Mouse (Mus musculus): ENCODE measurements around the gene Nrsn2. TPM values are rescaled to one million over a fixed set of nuclear protein-coding genes. Genes with fewer than 3 reads are reported as not detected.

Nrsn2 gene
- polyA plus RNA-seq, 1 experiment = not detected

GRCm38 (mm10) chr2:152359616-152360015 lies 16.8 kb downstream of the Nrsn2 start:
- no peak for TF ChIP-seq GATA1 (IDR thresholded peaks at IDR 0.05; ENCODE audit: low read length)

GRCm38 (mm10) chr2:152357254-152357653 lies 19.2 kb downstream of the Nrsn2 start:
- no peak for TF ChIP-seq GATA1 (IDR thresholded peaks at IDR 0.05; ENCODE audit: low read length)

- TF ChIP-seq GATA1 (IDR thresholded peaks at IDR 0.05; ENCODE audit: low read length) = no peak
Observed at GRCm38 (mm10) chr2:152349842-152350540, 26.4 kb downstream of the Nrsn2 start.

- TF ChIP-seq GATA1 (IDR thresholded peaks at IDR 0.05; ENCODE audit: low read length) = no peak
Observed at GRCm38 (mm10) chr2:152349205-152349604, 27.2 kb downstream of the Nrsn2 start.

- TF ChIP-seq GATA1 (IDR thresholded peaks at IDR 0.05; ENCODE audit: low read length) = no peak
Observed at GRCm38 (mm10) chr2:152347722-152348121, 28.7 kb downstream of the Nrsn2 start.

- TF ChIP-seq GATA1 (IDR thresholded peaks at IDR 0.05; ENCODE audit: low read length) = no peak
Observed at GRCm38 (mm10) chr2:152346776-152347465, 29.5 kb downstream of the Nrsn2 start.

GRCm38 (mm10) chr2:152345393-152345792 lies 31.0 kb downstream of the Nrsn2 start:
- no peak for TF ChIP-seq GATA1 (IDR thresholded peaks at IDR 0.05; ENCODE audit: low read length)

GRCm38 (mm10) chr2:152344909-152345308 lies 31.5 kb downstream of the Nrsn2 start:
- TF ChIP-seq GATA1 (IDR thresholded peaks at IDR 0.05; ENCODE audit: low read length) = no peak

GRCm38 (mm10) chr2:152344361-152344760 lies 32.1 kb downstream of the Nrsn2 start:
- no peak for TF ChIP-seq GATA1 (IDR thresholded peaks at IDR 0.05; ENCODE audit: low read length)

GRCm38 (mm10) chr2:152343329-152344213 lies 32.9 kb downstream of the Nrsn2 start, which contains the start of gene Trib3:
Gene Trib3 (minus strand): TSS chr2:152344032.
- no peak for TF ChIP-seq GATA1 (IDR thresholded peaks at IDR 0.05; ENCODE audit: low read length)

- TF ChIP-seq GATA1 (IDR thresholded peaks at IDR 0.05; ENCODE audit: low read length) = no peak
Observed at GRCm38 (mm10) chr2:152339631-152340179, 36.7 kb downstream of the Nrsn2 start.

- TF ChIP-seq GATA1 (IDR thresholded peaks at IDR 0.05; ENCODE audit: low read length) = no peak
Observed at GRCm38 (mm10) chr2:152338319-152338718, 38.1 kb downstream of the Nrsn2 start.

GRCm38 (mm10) chr2:152337591-152338212 lies 38.7 kb downstream of the Nrsn2 start:
- no peak for TF ChIP-seq GATA1 (IDR thresholded peaks at IDR 0.05; ENCODE audit: low read length)

- no peak for TF ChIP-seq GATA1 (IDR thresholded peaks at IDR 0.05; ENCODE audit: low read length)
Observed at GRCm38 (mm10) chr2:152336856-152337255, 39.6 kb downstream of the Nrsn2 start.

GRCm38 (mm10) chr2:152335289-152335820 lies 41.1 kb downstream of the Nrsn2 start:
- no peak for TF ChIP-seq GATA1 (IDR thresholded peaks at IDR 0.05; ENCODE audit: low read length)
